Mouse (Mus musculus): Measurements from ENCODE around the gene Ssbp3.

- TF ChIP-seq CTCF (IDR thresholded peaks at IDR 0.05; ENCODE audit: extremely low read depth, insufficient read depth, low read length) (no peak), POLR2A (IDR thresholded peaks at IDR 0.05; ENCODE audit: extremely low read depth, insufficient read depth, low read length) (no peak)
Measured at GRCm38 (mm10) chr4:106908426-106908809, 2.1 kb upstream of the Ssbp3 start.

Data from cortical plate, adult 2 months (tissue).